Mouse (Mus musculus): ENCODE measurements around the gene Mybph. TPM values are rescaled to one million over a fixed set of nuclear protein-coding genes. Genes with fewer than 3 reads are reported as not detected.
"Not testable (repeated sequence)": the region's sequence is repeated elsewhere in the genome, so short reads cannot be mapped to it uniquely, and the experiment has no call there.

The Mybph gene
- total RNA-seq, 1 experiment from 2014 or later: not detected

GRCm38 (mm10) chr1:134245004-134245717 is 51.9 kb downstream of the Mybph start:
- no peak for ATAC-seq (ENCODE audit: extremely low read depth, insufficient number of reproducible peaks, low FRiP score, poor library complexity, severe bottlenecking)

- ATAC-seq (ENCODE audit: extremely low read depth, insufficient number of reproducible peaks, low FRiP score, poor library complexity, severe bottlenecking): no peak
Measured at GRCm38 (mm10) chr1:134246590-134246989, 53.3 kb downstream of the Mybph start.

GRCm38 (mm10) chr1:134249681-134250080 is 56.4 kb downstream of the Mybph start:
- ATAC-seq (ENCODE audit: extremely low read depth, insufficient number of reproducible peaks, low FRiP score, poor library complexity, severe bottlenecking): not testable (repeated sequence)

Other genes with a start within 250 kb of the Mybph start
- gene Fmod, start 156.2 kb upstream of the Mybph start, total RNA-seq (2017): not detected in 2 replicates
- 605 and 631 TPM in 2 replicates for gene Btg2, start 114.3 kb upstream of the Mybph start, total RNA-seq (2017)
- 0.35 TPM in 1 of 2 replicates, not detected in the other for gene Chit1, start 82.2 kb upstream of the Mybph start, total RNA-seq (2017)
- 241 and 251 TPM in 2 replicates for gene Chil1, start 11.3 kb upstream of the Mybph start, total RNA-seq (2017)
- gene Adora1, start 42.0 kb downstream of the Mybph start, total RNA-seq (2017): not detected in 2 replicates
- not detected in 2 replicates for gene Myog, start 96.5 kb downstream of the Mybph start, total RNA-seq (2017)
- 2.9 and 3.2 TPM in 2 replicates for gene Ppfia4, start 139.5 kb downstream of the Mybph start, total RNA-seq (2017)
- gene Tmem183a, start 168.5 kb downstream of the Mybph start, total RNA-seq (2017): 63.7 and 74.1 TPM in 2 replicates
- 0.35 TPM in 1 of 2 replicates, not detected in the other for gene 4933406M09Rik, start 192.5 kb downstream of the Mybph start, total RNA-seq (2017)
- gene Cyb5r1, start 212.1 kb downstream of the Mybph start, total RNA-seq (2017): 82.5 and 86.9 TPM in 2 replicates
- gene Adipor1, start 221.9 kb downstream of the Mybph start, total RNA-seq (2017): 373 and 380 TPM in 2 replicates